30 mouse cellular contexts compared by ENCODE assay signal in the genomic region with DNA sequence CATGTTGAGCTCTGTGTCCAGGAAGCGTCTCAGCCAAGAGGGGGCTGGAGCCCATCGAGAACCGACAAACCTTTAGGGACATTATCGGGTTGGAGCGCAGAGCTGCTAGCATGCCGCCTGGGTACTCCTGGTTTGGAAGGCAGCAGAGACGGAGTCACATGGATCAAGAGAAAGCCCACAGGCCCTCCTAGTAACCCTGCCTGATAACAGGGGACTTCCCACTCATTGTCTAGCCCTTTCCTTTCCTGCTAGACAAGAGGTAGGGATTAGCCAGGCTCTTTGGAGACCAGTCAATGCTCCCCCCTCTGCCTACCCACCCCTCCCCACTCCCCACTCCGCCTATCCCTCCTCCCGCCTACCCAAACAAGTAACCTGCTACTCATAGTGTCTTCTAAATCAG.
DNase-seq lines count a peak whose midpoint lies in the region; ATAC-seq and TF ChIP-seq lines count a peak whose summit lies in the region.
"Had no signal": no experiment of that assay in that cellular context is flagged by ENCODE, and none has a peak within 500 bp of the region (broad histone marks: within the 10 kb centered on the region; RNA-seq: fewer than 3 reads in every experiment).

No protein-coding gene starts in this region.

- ATAC-seq in heart, embryonic 12.5 days (ENCODE audit: insufficient number of reproducible peaks, low FRiP score) = peak; percentile 56; the same call in 1 of the 2 replicates
- no peak for ATAC-seq in heart, embryonic 11.5 days (replicated peaks; ENCODE audit: insufficient number of reproducible peaks, low FRiP score, low TSS enrichment)
- ATAC-seq in heart, postnatal 0 days (ENCODE audit: insufficient read depth, low read depth) = peak; percentile 35; the same call in 1 of the 2 replicates
- peak; percentile 41; the same call in 1 of the 2 replicates for ATAC-seq in midbrain, embryonic 13.5 days
- no peak for ATAC-seq in midbrain, embryonic 14.5 days (ENCODE audit: low FRiP score, low TSS enrichment)
- ATAC-seq: forebrain, postnatal 0 days; inflammation-experienced regulatory T-cells, adult 6 months had no signal

- no peaks in the 10 kb centered on the region for H3K27me3 ChIP-seq in heart, embryonic 12.5 days (replicated peaks)
- no peaks in the 10 kb centered on the region for H3K27me3 ChIP-seq in heart, embryonic 11.5 days (ENCODE audit: control insufficient read depth, insufficient read depth, low read length)
- no peaks in the 10 kb centered on the region for H3K27me3 ChIP-seq in heart, postnatal 0 days (ENCODE audit: control insufficient read depth, insufficient read depth, low read length)
- no peaks in the 10 kb centered on the region for H3K27me3 ChIP-seq in midbrain, embryonic 13.5 days
- H3K27me3 ChIP-seq in midbrain, embryonic 14.5 days (ENCODE audit: control insufficient read depth, insufficient read depth, low read length) = no peaks in the 10 kb centered on the region
- H3K27me3 ChIP-seq: embryonic facial prominence, embryonic 13.5 days; hindbrain, embryonic 15.5 days; limb, embryonic 15.5 days; liver, embryonic 13.5 days; neural tube, embryonic 12.5 days had no signal

- no peak overlapping the region for H3K27ac ChIP-seq in heart, embryonic 12.5 days (ENCODE audit: poor library complexity, severe bottlenecking)
- no peak overlapping the region for H3K27ac ChIP-seq in heart, embryonic 11.5 days (ENCODE audit: low read depth, low read length)
- no peak overlapping the region for H3K27ac ChIP-seq in heart, postnatal 0 days (ENCODE audit: low read depth)
- no peak overlapping the region for H3K27ac ChIP-seq in midbrain, embryonic 13.5 days
- H3K27ac ChIP-seq in midbrain, embryonic 14.5 days (replicated peaks; ENCODE audit: low read depth, low read length) = no peak overlapping the region
- H3K27ac ChIP-seq: embryonic facial prominence, embryonic 13.5 days; hindbrain, embryonic 15.5 days; limb, embryonic 15.5 days; liver, embryonic 13.5 days; macrophage; neural tube, embryonic 12.5 days; stomach, postnatal 0 days had no signal

- 0 out of 2 replicates have a peak overlapping the region, but pooled peaks have one; percentile 10 for H3K4me2 ChIP-seq in heart, embryonic 12.5 days
- no peak overlapping the region for H3K4me2 ChIP-seq in heart, embryonic 11.5 days
- H3K4me2 ChIP-seq in heart, postnatal 0 days (ENCODE audit: low read depth, low read length) = no peak overlapping the region
- no peak overlapping the region for H3K4me2 ChIP-seq in midbrain, embryonic 13.5 days (replicated peaks)
- no peak overlapping the region for H3K4me2 ChIP-seq in midbrain, embryonic 14.5 days (ENCODE audit: low read length)
- H3K4me2 ChIP-seq: embryonic facial prominence, embryonic 13.5 days; hindbrain, embryonic 15.5 days; limb, embryonic 15.5 days; liver, embryonic 13.5 days; neural tube, embryonic 12.5 days had no signal

- no peaks in the 10 kb centered on the region for H3K36me3 ChIP-seq in heart, embryonic 12.5 days
- H3K36me3 ChIP-seq in heart, embryonic 11.5 days (ENCODE audit: control insufficient read depth, insufficient read depth, low read length) = no peaks in the 10 kb centered on the region
- no peaks in the 10 kb centered on the region for H3K36me3 ChIP-seq in heart, postnatal 0 days (replicated peaks; ENCODE audit: control insufficient read depth, insufficient read depth, low read length)
- H3K36me3 ChIP-seq in midbrain, embryonic 13.5 days = no peaks in the 10 kb centered on the region
- no peaks in the 10 kb centered on the region for H3K36me3 ChIP-seq in midbrain, embryonic 14.5 days (ENCODE audit: control insufficient read depth, insufficient read depth, low read length)
- H3K36me3 ChIP-seq: embryonic facial prominence, embryonic 13.5 days; hindbrain, embryonic 15.5 days; limb, embryonic 10.5 days; limb, embryonic 15.5 days; liver, embryonic 13.5 days; neural tube, embryonic 12.5 days had no signal

- no peak for TF ChIP-seq CTCF in heart, postnatal 0 days (IDR thresholded peaks at IDR 0.05; ENCODE audit: low read depth)
- no peak for TF ChIP-seq CTCF in brain, embryonic 14.5 days (IDR thresholded peaks at IDR 0.05; ENCODE audit: borderline replicate concordance, extremely low read depth, insufficient read depth, insufficient read length)
- TF ChIP-seq CTCF in lung, adult 2 months (IDR thresholded peaks at IDR 0.05; ENCODE audit: insufficient read depth, low read length) = no peak

- peaks cover 23% of the 10 kb centered on the region for H3K4me1 ChIP-seq in heart, embryonic 12.5 days (replicated peaks)
- peaks cover 16% of the 10 kb centered on the region for H3K4me1 ChIP-seq in heart, embryonic 11.5 days (ENCODE audit: control insufficient read depth, insufficient read depth, low read length)
- 0 out of 2 replicates have a peak, but pooled peaks cover 5% of the 10 kb centered on the region for H3K4me1 ChIP-seq in heart, postnatal 0 days (ENCODE audit: control insufficient read depth, insufficient read depth)
- peaks cover 8% of the 10 kb centered on the region; the same call in 1 of the 2 replicates for H3K4me1 ChIP-seq in midbrain, embryonic 13.5 days (replicated peaks)
- 0 out of 2 replicates have a peak, but pooled peaks cover 4% of the 10 kb centered on the region for H3K4me1 ChIP-seq in midbrain, embryonic 14.5 days (ENCODE audit: control insufficient read depth, insufficient read depth, low read length)
- no peaks in the 10 kb centered on the region for H3K4me1 ChIP-seq in lung, adult 2 months (ENCODE audit: control insufficient read depth, insufficient read depth, low read length)
- H3K4me1 ChIP-seq: hindbrain, embryonic 15.5 days; liver, embryonic 13.5 days; neural tube, embryonic 12.5 days had no signal

- no peak for TF ChIP-seq EP300 in heart, postnatal 0 days (IDR thresholded peaks at IDR 0.05; ENCODE audit: low read depth)

- H3K9ac ChIP-seq in heart, embryonic 12.5 days = no peak overlapping the region
- no peak overlapping the region for H3K9ac ChIP-seq in heart, embryonic 11.5 days (ENCODE audit: low read depth, low read length)
- H3K9ac ChIP-seq in heart, postnatal 0 days (replicated peaks; ENCODE audit: low read depth, low read length) = no peak overlapping the region
- no peak overlapping the region for H3K9ac ChIP-seq in midbrain, embryonic 13.5 days (replicated peaks)
- no peak overlapping the region for H3K9ac ChIP-seq in midbrain, embryonic 14.5 days (replicated peaks; ENCODE audit: low read length)
- H3K9ac ChIP-seq: embryonic facial prominence, embryonic 13.5 days; forebrain, postnatal 0 days; hindbrain, embryonic 15.5 days; limb, embryonic 15.5 days; liver, embryonic 13.5 days; neural tube, embryonic 12.5 days had no signal

- H3K9me3 ChIP-seq in heart, embryonic 12.5 days (replicated peaks) = peaks cover 8% of the 10 kb centered on the region; the same call in 1 of the 2 replicates
- no peaks in the 10 kb centered on the region for H3K9me3 ChIP-seq in heart, embryonic 11.5 days (replicated peaks; ENCODE audit: control insufficient read depth, low read length)
- no peaks in the 10 kb centered on the region for H3K9me3 ChIP-seq in heart, postnatal 0 days (replicated peaks; ENCODE audit: control insufficient read depth, low read length)
- no peaks in the 10 kb centered on the region for H3K9me3 ChIP-seq in midbrain, embryonic 13.5 days
- H3K9me3 ChIP-seq in midbrain, embryonic 14.5 days (ENCODE audit: control insufficient read depth, low read length) = no peaks in the 10 kb centered on the region
- H3K9me3 ChIP-seq: embryonic facial prominence, embryonic 13.5 days; hindbrain, embryonic 15.5 days; limb, embryonic 10.5 days; limb, embryonic 15.5 days; liver, embryonic 13.5 days; neural tube, embryonic 12.5 days had no signal

- 26% methylated on average over 9 of the region's 9 CpGs for WGBS in heart, embryonic 12.5 days
- 47% methylated on average over 9 of the region's 9 CpGs for WGBS in heart, embryonic 11.5 days (ENCODE audit: insufficient replicate concordance)
- WGBS in heart, postnatal 0 days = 51% methylated on average over 9 of the region's 9 CpGs
- WGBS in midbrain, embryonic 13.5 days = 27% methylated on average over 9 of the region's 9 CpGs
- 31% methylated on average over 9 of the region's 9 CpGs for WGBS in midbrain, embryonic 14.5 days
- 67% methylated on average over 9 of the region's 9 CpGs for WGBS in lung, adult 2 months

- no peak overlapping the region for H3K4me3 ChIP-seq in heart, embryonic 12.5 days
- no peak overlapping the region for H3K4me3 ChIP-seq in heart, embryonic 11.5 days (ENCODE audit: low read depth, low read length)
- no peak overlapping the region for H3K4me3 ChIP-seq in heart, postnatal 0 days (ENCODE audit: low read depth, low read length)
- H3K4me3 ChIP-seq in midbrain, embryonic 13.5 days (replicated peaks) = no peak overlapping the region
- no peak overlapping the region for H3K4me3 ChIP-seq in midbrain, embryonic 14.5 days (replicated peaks; ENCODE audit: low read depth, low read length)
- H3K4me3 ChIP-seq in lung, adult 2 months (replicated peaks; ENCODE audit: extremely low read depth, low read depth, low read length) = no peak overlapping the region
- H3K4me3 ChIP-seq: embryonic facial prominence, embryonic 13.5 days; hindbrain, embryonic 15.5 days; limb, embryonic 10.5 days; limb, embryonic 15.5 days; liver, embryonic 13.5 days; neural tube, embryonic 12.5 days had no signal

- TF ChIP-seq POLR2A in brain, embryonic 14.5 days (IDR thresholded peaks at IDR 0.05; ENCODE audit: borderline replicate concordance, extremely low read depth, insufficient read depth, insufficient read length, poor library complexity, severe bottlenecking) = no peak
- TF ChIP-seq POLR2A in lung, adult 2 months (IDR thresholded peaks at IDR 0.05; ENCODE audit: borderline replicate concordance, extremely low read depth, low read depth, low read length) = no peak

- no peak for DNase-seq in heart, postnatal 0 days (ENCODE audit: low spot score)
- DNase-seq in heart, adult 9 months (ENCODE audit: low spot score in 2 of 2) = no peak
- no peak for DNase-seq in midbrain, embryonic 14.5 days
- peak; percentile 17 for DNase-seq in brain, embryonic 14.5 days (ENCODE audit: low read depth)
- DNase-seq in lung, adult 2 months = no peak
- DNase-seq: adrenal gland, postnatal 14 days; cerebellum, adult 11-12 months; cerebellum, adult 9-11 months; embryo, embryonic 11 days; forebrain, postnatal 0 days; kidney, adult 11 months; kidney, postnatal 14 days; layer of hippocampus, adult 9-11 months; liver, embryonic 13.5 days; lung, adult 18-20 months; lung, postnatal 10 days; right cerebral cortex, postnatal 4 days; thymus, adult 2 months; thymus, postnatal 36 days had no signal

Comparison
In these comparisons a context has a peak if more than half of its experiments do, and no peak if none do; other contexts are left out.
1. ATAC-seq: peak in heart, embryonic 12.5 days (single experiment), heart, postnatal 0 days (single experiment) and midbrain, embryonic 13.5 days (single experiment); none in heart, embryonic 11.5 days (single experiment) and midbrain, embryonic 14.5 days (single experiment).